Mouse (Mus musculus): ENCODE measurements at regions not wholly inside any gene's neighbourhood (a gene's known extent, or its start where the extent isn't known, plus 50 kb on each side); places are given as distances from the start of the nearest gene placed in this dataset.
"Not testable (repeated sequence)": the region's sequence is repeated elsewhere in the genome, so short reads cannot be mapped to it uniquely, and the experiment has no call there.

GRCm38 (mm10) chr8:126833006-126833405, 112.6 kb downstream of the Tomm20 start:
- DNase-seq, result peak; percentile 73

- DNase-seq, result peak; percentile 61
Measured at GRCm38 (mm10) chr8:126832163-126832978, 113.3 kb downstream of the Tomm20 start.

- no peak for DNase-seq
Measured at GRCm38 (mm10) chr8:126831312-126832162, 114.1 kb downstream of the Tomm20 start.

- DNase-seq, result no peak
Measured at GRCm38 (mm10) chr8:126830242-126830530, 115.5 kb downstream of the Tomm20 start.

- DNase-seq, result peak; percentile 88
Measured at GRCm38 (mm10) chr8:126829376-126830241, 116.0 kb downstream of the Tomm20 start.

GRCm38 (mm10) chr8:126827681-126828383, 117.8 kb downstream of the Tomm20 start:
- peak; percentile 88 for DNase-seq

- peak; percentile 91 for DNase-seq
Measured at GRCm38 (mm10) chr8:126826328-126827285, 119.0 kb downstream of the Tomm20 start.

GRCm38 (mm10) chr8:126825877-126826276, 119.8 kb downstream of the Tomm20 start:
- DNase-seq, result peak; percentile 87

GRCm38 (mm10) chr8:126824575-126825208, 121.0 kb downstream of the Tomm20 start:
- peak; percentile 87 for DNase-seq

GRCm38 (mm10) chr8:126822269-126822668, 123.4 kb downstream of the Tomm20 start:
- no peak for DNase-seq

GRCm38 (mm10) chr8:126821279-126821678, 124.4 kb downstream of the Tomm20 start:
- peak; percentile 38 for DNase-seq

- DNase-seq, result no peak
Measured at GRCm38 (mm10) chr8:126820502-126820901, 125.1 kb downstream of the Tomm20 start.

GRCm38 (mm10) chr8:126819261-126819660, 126.4 kb downstream of the Tomm20 start:
- DNase-seq, result no peak

GRCm38 (mm10) chr8:126816155-126816554, 129.5 kb downstream of the Tomm20 start:
- DNase-seq, result no peak

- no peak for DNase-seq
Measured at GRCm38 (mm10) chr8:126814427-126814826, 131.2 kb downstream of the Tomm20 start.

GRCm38 (mm10) chr8:126813621-126814020, 132.0 kb downstream of the Tomm20 start:
- no peak for DNase-seq

- DNase-seq, result no peak
Measured at GRCm38 (mm10) chr8:126812777-126813176, 132.9 kb downstream of the Tomm20 start.

GRCm38 (mm10) chr8:126811358-126811757, 134.3 kb downstream of the Tomm20 start:
- DNase-seq, result not testable (repeated sequence)

- no peak for DNase-seq
Measured at GRCm38 (mm10) chr8:126810516-126810915, 135.1 kb downstream of the Tomm20 start.

- DNase-seq, result no peak
Measured at GRCm38 (mm10) chr8:126809321-126809720, 136.3 kb downstream of the Tomm20 start.

- no peak for DNase-seq
Measured at GRCm38 (mm10) chr8:126808496-126808895, 137.1 kb downstream of the Tomm20 start.
